12 mouse cellular contexts compared by ENCODE assay signal in genomic region chr1:105802941-105803340, GRCm38 (mm10). TPM values are rescaled to one million over a fixed set of nuclear protein-coding genes. Genes with fewer than 3 reads are reported as not detected.
DNase-seq lines count a peak whose midpoint lies in the region; ATAC-seq and TF ChIP-seq lines count a peak whose summit lies in the region.
"Had no signal": no experiment of that assay in that cellular context is flagged by ENCODE, and none has a peak within 500 bp of the region (broad histone marks: within the 10 kb centered on the region; RNA-seq: fewer than 3 reads in every experiment).

No protein-coding gene starts in this region.

- TF ChIP-seq EP300 in CH12.LX (IDR thresholded peaks at IDR 0.05; ENCODE audit: low read length): no peak

- TF ChIP-seq CTCF in CH12.LX (conservative IDR thresholded peaks at IDR 0.05 in 1 of 2, IDR thresholded peaks at IDR 0.05 in 1 of 2; ENCODE audit: low read depth in 2 of 2, low read length in 2 of 2): no peak

- no peak overlapping the region for H3K27ac ChIP-seq in lung, embryonic 16.5 days (ENCODE audit: low read length)
- no peak overlapping the region for H3K27ac ChIP-seq in CH12.LX (ENCODE audit: insufficient read depth, low read depth)
- H3K27ac ChIP-seq: heart, embryonic 15.5 days; neural tube, embryonic 13.5 days had no signal

- H3K79me2 ChIP-seq in CH12.LX (replicated peaks; ENCODE audit: control insufficient read depth, extremely low read depth, insufficient read depth, poor library complexity, severe bottlenecking): no peaks in the 10 kb centered on the region

- no peak for TF ChIP-seq RAD21 in CH12.LX (IDR thresholded peaks at IDR 0.05; ENCODE audit: low read depth, low read length)

- no peaks in the 10 kb centered on the region for H3K36me3 ChIP-seq in lung, embryonic 16.5 days (ENCODE audit: control insufficient read depth, insufficient read depth, low read length)
- H3K36me3 ChIP-seq in CH12.LX (replicated peaks in 1 of 2; ENCODE audit: control insufficient read depth in 1 of 2, insufficient read depth in 1 of 2, low read length in 1 of 2): no peaks in the 10 kb centered on the region
- H3K36me3 ChIP-seq: heart, embryonic 15.5 days; neural tube, embryonic 13.5 days had no signal

- DNase-seq in lung, postnatal 25 days (ENCODE audit: low spot score): no peak
- peak; percentile 41 for DNase-seq in CH12.LX (ENCODE audit: extremely low read depth)
- DNase-seq in induced T-regulatory cell, adult 2 months (ENCODE audit: low read depth): peak; percentile 52
- peak; percentile 50 for DNase-seq in thymus, postnatal 0 days (ENCODE audit: low spot score)
- no peak for DNase-seq in left cerebral cortex, adult 8-10 months (ENCODE audit: low spot score in 2 of 2)
- no peak for DNase-seq in layer of hippocampus, postnatal 36 days
- DNase-seq: kidney, postnatal 10 days; midbrain, embryonic 14.5 days had no signal

- WGBS in lung, embryonic 16.5 days: 42% methylated on average over 6 of the region's 6 CpGs

- in situ Hi-C loops in CH12.LX (cut with MboI; ENCODE audit: low pct_ligation_motif_present, low pct_unique_long_range_greater_than_20kb, low sequenced_read_pairs): no loop called here

- H3K4me1 ChIP-seq in lung, embryonic 16.5 days (replicated peaks; ENCODE audit: control insufficient read depth, insufficient read depth, low read length): no peaks in the 10 kb centered on the region
- H3K4me1 ChIP-seq in CH12.LX (ENCODE audit: control insufficient read depth in 1 of 2, insufficient read depth in 2 of 2): peaks cover 13 to 65% of the 10 kb centered on the region in 2 experiments
- H3K4me1 ChIP-seq: heart, embryonic 15.5 days; neural tube, embryonic 13.5 days had no signal

- H3K9me3 ChIP-seq in lung, embryonic 16.5 days (ENCODE audit: control insufficient read depth, low read length): no peaks in the 10 kb centered on the region
- no peaks in the 10 kb centered on the region for H3K9me3 ChIP-seq in CH12.LX (replicated peaks; ENCODE audit: low read length)
- H3K9me3 ChIP-seq: heart, embryonic 15.5 days; neural tube, embryonic 13.5 days had no signal

- TF ChIP-seq POLR2A in CH12.LX (IDR thresholded peaks at IDR 0.05; ENCODE audit: low read depth, low read length): no peak

- dilution Hi-C loops in CH12.LX (cut with MboI; ENCODE audit: extremely low pct_ligation_motif_present, extremely low pct_unique_long_range_greater_than_20kb, low sequenced_read_pairs): no loop called here

- H3K4me2 ChIP-seq in lung, embryonic 16.5 days (ENCODE audit: low read depth, low read length): 0 out of 2 replicates have a peak overlapping the region, but pooled peaks have one; percentile 9
- H3K4me2 ChIP-seq in CH12.LX (ENCODE audit: insufficient read depth, low read depth, poor library complexity, severe bottlenecking): no peak overlapping the region
- H3K4me2 ChIP-seq: heart, embryonic 15.5 days; neural tube, embryonic 13.5 days had no signal

- no peaks in the 10 kb centered on the region for H3K27me3 ChIP-seq in lung, embryonic 16.5 days (ENCODE audit: control insufficient read depth, insufficient read depth, low read depth, low read length)
- H3K27me3 ChIP-seq in CH12.LX (replicated peaks): no peaks in the 10 kb centered on the region
- H3K27me3 ChIP-seq: heart, embryonic 15.5 days; neural tube, embryonic 13.5 days had no signal

- no peak overlapping the region for H3K4me3 ChIP-seq in lung, embryonic 16.5 days (ENCODE audit: low read length)
- H3K4me3 ChIP-seq in CH12.LX (replicated peaks in 1 of 3; ENCODE audit: low read depth in 2 of 3, low read length in 2 of 3, poor library complexity in 1 of 3): peak overlapping the region in 1 of 3 experiments; percentile 36
- H3K4me3 ChIP-seq: heart, embryonic 15.5 days; neural tube, embryonic 13.5 days had no signal

- no peak overlapping the region for H3K9ac ChIP-seq in lung, embryonic 16.5 days (ENCODE audit: low read length)
- no peak overlapping the region for H3K9ac ChIP-seq in CH12.LX (ENCODE audit: insufficient read depth, low read depth)
- H3K9ac ChIP-seq: heart, embryonic 15.5 days; neural tube, embryonic 13.5 days had no signal

- no peak for ATAC-seq in lung, embryonic 16.5 days (ENCODE audit: low read depth)
- no peak for ATAC-seq in cerebellum, adult (ENCODE audit: insufficient number of reproducible peaks, low FRiP score, low TSS enrichment)

TF ChIP-seq in CH12.LX, 34 proteins besides CTCF, POLR2A, EP300 and RAD21:
- TF ChIP-seq ZC3H11A (IDR thresholded peaks at IDR 0.05; ENCODE audit: low read depth, low read length) (no peak), HCFC1 (IDR thresholded peaks at IDR 0.05; ENCODE audit: low read depth, low read length) (no peak), UBTF (IDR thresholded peaks at IDR 0.05; ENCODE audit: low read depth, low read length) (no peak), TCF12 (IDR thresholded peaks at IDR 0.05; ENCODE audit: low read depth, low read length) (no peak), PAX5 (IDR thresholded peaks at IDR 0.05; ENCODE audit: low read length) (no peak), SIN3A (IDR thresholded peaks at IDR 0.05; ENCODE audit: low read length) (no peak), TBP (conservative IDR thresholded peaks at IDR 0.05; ENCODE audit: low read depth, low read length) (no peak), ELF1 (IDR thresholded peaks at IDR 0.05; ENCODE audit: low read depth, low read length) (0 out of 2 replicates have a peak, but pooled peaks have one; percentile 20), ZKSCAN1 (IDR thresholded peaks at IDR 0.05; ENCODE audit: borderline replicate concordance, low read depth, low read length) (no peak)

RNA-seq across cellular contexts. Expression of gene Tnfrsf11a, which starts 22.4 kb away (rescaled TPM):
- polyA plus RNA-seq in lung, embryonic 16.5 days (2015; fragmentation: Nextera tagmentation; extraction: Ambion mirVana): 1.4 and 1.8 TPM in 2 replicates
- total RNA-seq in CH12.LX (2012; rRNA removed) (1.4 and 2.5 TPM in 2 replicates), CH12.LX (2014; rRNA removed) (0.09 and 0.28 TPM in 2 replicates)
- polyA plus RNA-seq in CH12.LX (2012; ENCODE audit: insufficient read length, low read depth): 0.20 and 0.55 TPM in 2 replicates
- 3.7 TPM in 2 replicates for polyA plus RNA-seq in thymus, postnatal 0 days (2015; fragmentation: Nextera tagmentation; extraction: Ambion mirVana)
- total RNA-seq in left cerebral cortex, adult 8-10 months (2022): 1 to 10 TPM; 7.3 to 9.0 (median 8.6) TPM
- 1 to 10 TPM; 2.8 to 2.9 TPM for total RNA-seq in layer of hippocampus, postnatal 36 days (2021)

Comparison
In these comparisons a context has a peak if more than half of its experiments do, and no peak if none do; other contexts are left out.
1. DNase-seq: peak in CH12.LX (single experiment), induced T-regulatory cell, adult 2 months (single experiment) and thymus, postnatal 0 days (single experiment); none in lung, postnatal 25 days (single experiment), left cerebral cortex, adult 8-10 months (0 of 2) and layer of hippocampus, postnatal 36 days (0 of 2).